Mouse (Mus musculus): ENCODE data around the gene Gusb.
A peak's percentile ranks its signal among the peaks of the same experiment; 100 is the strongest.
"Not testable (repeated sequence)": the region's sequence is repeated elsewhere in the genome, so short reads cannot be mapped to it uniquely, and the experiment has no call there.

Gusb gene

GRCm38 (mm10) chr5:130002301-130003146 lies at the start of gene Gusb:
Gene Gusb, minus strand, starts transcription at chr5:130003049.
- peak; percentile 91 for DNase-seq

GRCm38 (mm10) chr5:130052510-130052909 lies 49.7 kb upstream of the Gusb start:
- no peak for DNase-seq

- DNase-seq: no peak
These were observed 48.4 kb upstream of the Gusb start for GRCm38 (mm10) chr5:130051073-130051860.

- DNase-seq: no peak
These were observed 47.6 kb upstream of the Gusb start for GRCm38 (mm10) chr5:130050416-130050815.

GRCm38 (mm10) chr5:130048786-130049520 lies 46.1 kb upstream of the Gusb start:
- DNase-seq: no peak

GRCm38 (mm10) chr5:130047013-130047412 lies 44.2 kb upstream of the Gusb start:
- DNase-seq: no peak

- DNase-seq: no peak
These were observed 43.7 kb upstream of the Gusb start for GRCm38 (mm10) chr5:130046589-130046988.

GRCm38 (mm10) chr5:130046100-130046499 lies 43.3 kb upstream of the Gusb start:
- no peak for DNase-seq

GRCm38 (mm10) chr5:130044201-130044695 lies 41.4 kb upstream of the Gusb start:
- DNase-seq: peak; percentile 72

GRCm38 (mm10) chr5:130043741-130044140 lies 40.9 kb upstream of the Gusb start:
- DNase-seq: no peak

- no peak for DNase-seq
These were observed 38.4 kb upstream of the Gusb start for GRCm38 (mm10) chr5:130041262-130041661.

GRCm38 (mm10) chr5:130040797-130041196 lies 37.9 kb upstream of the Gusb start:
- no peak for DNase-seq

- DNase-seq: peak; percentile 47
These were observed 35.1 kb upstream of the Gusb start for GRCm38 (mm10) chr5:130037752-130038455.

GRCm38 (mm10) chr5:130036300-130036699 lies 33.5 kb upstream of the Gusb start:
- DNase-seq: not testable (repeated sequence)

- DNase-seq: no peak
These were observed 31.0 kb upstream of the Gusb start for GRCm38 (mm10) chr5:130033869-130034268.

GRCm38 (mm10) chr5:130031410-130032390 lies 28.9 kb upstream of the Gusb start:
- no peak for DNase-seq

- peak; percentile 84 for DNase-seq
These were observed 26.5 kb upstream of the Gusb start, which contains the start of the genes Asl and Crcp for GRCm38 (mm10) chr5:130029142-130029897. Gene Asl, minus strand, starts transcription at chr5:130029247. Gene Crcp, plus strand, starts transcription at chr5:130029290.

- DNase-seq: no peak
These were observed 24.8 kb upstream of the Gusb start for GRCm38 (mm10) chr5:130027696-130028095.

- no peak for DNase-seq
These were observed 24.3 kb upstream of the Gusb start for GRCm38 (mm10) chr5:130027134-130027533.

Measured in layer of hippocampus, adult 9-11 months (tissue).